Mouse (Mus musculus) midbrain, embryonic 14.5 days (tissue): ENCODE results near the gene Bcor. TPM values are rescaled to one million over a fixed set of nuclear protein-coding genes. Genes with fewer than 3 reads are reported as not detected.

Source experiments
- ATAC-seq: fragments of 200-750 bp; cut with Nextera tagmentation; 2 replicates; pipeline ENCODE4 v1.8.0; 2017; ENCODE audit warnings: moderate number of reproducible peaks, moderate library complexity; ENCODE audit not compliant: low FRiP score, low TSS enrichment
- DNase-seq: peaks from one replicate; pipeline ENCODE4 v3.0.0-alpha.2; 2015
- H3K27ac ChIP-seq: fragments of 300-500 bp; sonication (generic); replicated peaks from 2 replicates; pipeline ENCODE4 v1.5.1; 2014; ENCODE audit warnings: mild to moderate bottlenecking, low read depth, low read length, moderate library complexity
- H3K27me3 ChIP-seq: fragments of 300-500 bp; sonication (generic); 2 replicates; pipeline ENCODE4 v1.6.1; 2014; ENCODE audit warnings: low read length, control low read depth, mixed read lengths; ENCODE audit not compliant: control insufficient read depth, insufficient read depth
- H3K36me3 ChIP-seq: fragments of 300-500 bp; sonication (generic); 2 replicates; pipeline ENCODE4 v1.6.1; 2014; ENCODE audit warnings: low read length, control low read depth; ENCODE audit not compliant: control insufficient read depth, insufficient read depth
- H3K4me1 ChIP-seq: fragments of 300-500 bp; sonication (generic); 2 replicates; pipeline ENCODE4 v1.6.1; 2014; ENCODE audit warnings: mild to moderate bottlenecking, antibody characterized with exemption, low read length, control low read depth; ENCODE audit not compliant: control insufficient read depth, insufficient read depth
- H3K4me2 ChIP-seq: fragments of 300-500 bp; sonication (generic); 2 replicates; pipeline ENCODE4 v1.6.1; 2014; ENCODE audit warnings: mild to moderate bottlenecking, low read length, moderate library complexity
- H3K4me3 ChIP-seq: fragments of 300-500 bp; sonication (generic); replicated peaks from 2 replicates; pipeline ENCODE4 v1.5.1; 2014; ENCODE audit warnings: low read depth, low read length
- H3K9ac ChIP-seq: fragments of 300-500 bp; sonication (generic); replicated peaks from 2 replicates; pipeline ENCODE4 v1.6.1; 2014; ENCODE audit warnings: mild to moderate bottlenecking, low read length, moderate library complexity
- H3K9me3 ChIP-seq: fragments of 300-500 bp; sonication (generic); 2 replicates; pipeline ENCODE4 v1.6.1; 2016; ENCODE audit warnings: low read length, control low read depth, mixed read lengths; ENCODE audit not compliant: control insufficient read depth
- WGBS: fragments of 180-500 bp; shearing (Covaris S2); extraction: QIAGEN DNeasy Blood & Tissue Kit; methylation state at CpG from one replicate; pipeline ENCODE4 v1.1.7; 2014; 5-methylcytosine and 5-hydroxymethylcytosine counted together
- polyA plus RNA-seq: library from polyadenylated mRNA; unstranded; fragments of >200 nt; fragmentation: Nextera tagmentation; extraction: Ambion mirVana; gene quantifications from 2 replicates; pipeline ENCODE4 v1.2.1, GENCODE M21; 2014

Bcor gene
- polyA plus RNA-seq, 1 experiment from 2014 or later, result 26.6 TPM

DNA sequence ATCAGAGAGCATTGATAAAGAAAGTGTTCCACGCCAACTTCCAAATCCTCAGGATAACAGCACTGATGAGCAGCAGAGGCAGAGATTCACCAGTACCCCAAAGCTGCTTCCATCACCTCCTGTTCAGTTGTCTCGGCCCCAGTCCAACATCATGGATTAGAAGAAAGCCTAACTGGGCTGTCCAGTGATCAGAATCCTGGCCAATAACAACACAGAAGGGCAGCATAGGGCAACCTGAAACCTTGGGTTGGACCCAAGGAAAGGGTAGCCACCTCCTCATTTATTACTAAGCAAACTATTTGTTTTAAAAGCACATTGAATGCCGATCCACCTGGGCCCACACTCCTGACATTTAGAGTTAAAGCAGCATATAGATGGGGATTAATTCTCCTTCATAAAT lies 99.3 kb downstream of the Bcor start:
- DNase-seq, result no peak
- Histone ChIP-seq H3K27me3 (no peaks in the 10 kb centered on the region; the same call in 1 of the 2 replicates), H3K4me2 (no peak overlapping the region), H3K4me1 (peaks cover 32% of the 10 kb centered on the region), H3K4me3 (no peak overlapping the region), H3K9ac (no peak overlapping the region), H3K27ac (no peak overlapping the region), H3K9me3 (no peaks in the 10 kb centered on the region), H3K36me3 (peaks cover 24% of the 10 kb centered on the region)
- ATAC-seq, result no peak
- 69% methylated on average over 3 of the region's 3 CpGs for WGBS

DNA sequence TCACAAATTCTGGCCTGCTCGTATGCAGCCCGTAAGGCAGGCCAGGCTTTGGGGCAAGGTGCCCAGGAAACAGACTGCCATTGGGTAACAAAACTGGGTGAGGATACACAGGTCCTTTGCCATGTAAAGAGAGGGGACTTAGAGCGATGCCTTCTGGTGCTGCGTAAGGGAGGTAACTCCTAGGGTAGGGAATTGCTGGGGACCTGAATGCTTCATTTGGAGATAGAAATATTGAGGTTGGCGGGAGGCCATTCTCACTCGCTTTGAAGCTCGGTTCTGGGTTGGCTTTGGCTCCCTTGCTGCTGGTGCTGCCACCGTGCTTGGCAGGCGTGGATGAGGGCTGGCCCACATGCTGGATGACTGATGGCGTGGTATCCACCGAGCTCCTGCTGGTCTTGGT lies 102.9 kb downstream of the Bcor start:
- Histone ChIP-seq H3K4me2 (no peak overlapping the region), H3K4me1 (peaks cover 13% of the 10 kb centered on the region), H3K9ac (no peak overlapping the region), H3K36me3 (peaks cover 32% of the 10 kb centered on the region), H3K27me3 (no peaks in the 10 kb centered on the region), H3K4me3 (no peak overlapping the region), H3K9me3 (no peaks in the 10 kb centered on the region), H3K27ac (no peak overlapping the region)
- ATAC-seq, result no peak
- 94% methylated on average over 11 of the region's 11 CpGs for WGBS
- no peak for DNase-seq

DNA sequence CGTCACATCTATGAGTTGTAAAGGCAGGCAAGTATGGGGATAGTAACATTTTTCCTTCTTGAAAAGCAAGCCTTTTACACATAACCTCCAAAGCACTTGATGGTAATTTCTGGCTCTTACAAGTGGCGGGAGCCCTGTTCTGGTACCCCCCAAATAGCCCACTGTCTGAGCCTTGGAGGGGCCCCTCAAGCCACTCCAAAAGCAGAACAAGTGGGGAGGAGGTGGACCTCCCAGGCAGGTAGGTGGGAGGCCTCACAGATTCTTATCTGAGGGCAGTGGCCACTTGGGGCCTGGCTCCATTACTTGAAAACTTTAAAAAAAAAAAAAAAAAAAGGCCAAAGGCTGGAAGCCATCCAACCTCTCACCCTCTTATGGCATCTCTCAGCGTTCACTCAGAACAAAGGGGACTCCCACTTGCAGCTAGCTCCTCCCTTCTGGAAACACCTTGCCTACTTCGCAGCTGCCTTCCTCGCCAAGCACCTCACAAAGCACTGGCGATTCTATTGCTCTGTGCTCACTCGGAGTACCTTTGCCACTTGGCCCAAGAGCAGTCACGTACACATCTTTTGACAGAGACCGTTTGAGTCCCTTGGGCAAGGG lies 106.7 kb downstream of the Bcor start:
- peaks cover 31% of the 10 kb centered on the region for H3K36me3 ChIP-seq
- H3K27me3 ChIP-seq, result no peaks in the 10 kb centered on the region
- no peak overlapping the region for H3K27ac ChIP-seq
- no peak for ATAC-seq
- H3K4me2 ChIP-seq, result no peak overlapping the region
- no peaks in the 10 kb centered on the region for H3K4me1 ChIP-seq
- H3K9me3 ChIP-seq, result no peaks in the 10 kb centered on the region
- DNase-seq, result no peak
- H3K9ac ChIP-seq, result no peak overlapping the region
- WGBS, result 72% methylated on average over 9 of the region's 9 CpGs
- no peak overlapping the region for H3K4me3 ChIP-seq

DNA sequence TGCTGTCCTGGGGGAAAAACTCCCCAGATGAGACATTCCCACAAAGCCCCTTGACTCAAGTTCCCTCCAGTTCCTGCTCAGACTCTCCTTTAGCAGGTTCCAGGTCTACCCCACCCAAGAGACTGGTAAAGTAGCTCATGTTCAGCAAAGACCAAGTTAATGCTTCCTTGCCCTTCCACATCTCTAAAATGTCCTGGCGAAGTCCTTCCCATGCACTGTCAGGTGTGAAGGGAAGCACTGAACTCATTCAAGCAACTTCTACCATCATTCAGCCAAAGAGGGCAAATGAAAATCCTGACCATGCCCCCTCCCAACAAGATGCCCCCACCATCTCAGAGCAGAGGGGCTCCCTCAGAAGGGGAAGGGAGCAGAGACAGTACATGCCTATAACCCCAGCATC lies 107.5 kb downstream of the Bcor start:
- no peak for DNase-seq
- no peaks in the 10 kb centered on the region for H3K9me3 ChIP-seq
- H3K9ac ChIP-seq, result no peak overlapping the region
- no peak for ATAC-seq
- 91% methylated on average over 1 of the region's 1 CpGs for WGBS
- H3K4me1 ChIP-seq, result no peaks in the 10 kb centered on the region
- H3K36me3 ChIP-seq, result peaks cover 28% of the 10 kb centered on the region
- no peak overlapping the region for H3K27ac ChIP-seq
- no peak overlapping the region for H3K4me2 ChIP-seq
- H3K27me3 ChIP-seq, result no peaks in the 10 kb centered on the region
- no peak overlapping the region for H3K4me3 ChIP-seq

DNA sequence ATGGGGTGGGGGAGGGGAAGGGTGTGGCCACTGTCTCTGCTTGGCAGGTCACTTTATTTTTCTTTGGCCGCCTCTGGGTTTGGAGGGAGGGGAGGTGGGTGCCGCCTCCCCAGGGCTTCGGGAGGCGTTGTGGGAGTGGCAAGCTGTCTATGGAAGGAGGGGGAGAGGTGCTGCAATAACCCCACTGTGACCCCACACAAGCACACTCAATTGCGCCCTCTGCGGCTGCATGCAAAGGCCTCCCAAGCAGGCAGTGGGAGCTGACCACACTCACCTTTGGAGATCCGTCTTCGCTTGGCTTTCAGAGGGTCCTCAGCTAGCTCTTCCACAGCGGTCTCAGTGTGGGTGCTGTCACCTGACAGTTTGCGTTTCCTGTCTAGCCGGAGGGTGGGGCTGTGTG lies 111.4 kb downstream of the Bcor start:
- H3K4me2 ChIP-seq, result no peak overlapping the region
- no peaks in the 10 kb centered on the region for H3K4me1 ChIP-seq
- H3K9ac ChIP-seq, result no peak overlapping the region
- peaks cover 18% of the 10 kb centered on the region for H3K36me3 ChIP-seq
- no peaks in the 10 kb centered on the region for H3K9me3 ChIP-seq
- no peak for ATAC-seq
- no peak overlapping the region for H3K4me3 ChIP-seq
- WGBS, result 67% methylated on average over 11 of the region's 11 CpGs
- no peak for DNase-seq
- H3K27ac ChIP-seq, result no peak overlapping the region
- no peaks in the 10 kb centered on the region for H3K27me3 ChIP-seq

DNA sequence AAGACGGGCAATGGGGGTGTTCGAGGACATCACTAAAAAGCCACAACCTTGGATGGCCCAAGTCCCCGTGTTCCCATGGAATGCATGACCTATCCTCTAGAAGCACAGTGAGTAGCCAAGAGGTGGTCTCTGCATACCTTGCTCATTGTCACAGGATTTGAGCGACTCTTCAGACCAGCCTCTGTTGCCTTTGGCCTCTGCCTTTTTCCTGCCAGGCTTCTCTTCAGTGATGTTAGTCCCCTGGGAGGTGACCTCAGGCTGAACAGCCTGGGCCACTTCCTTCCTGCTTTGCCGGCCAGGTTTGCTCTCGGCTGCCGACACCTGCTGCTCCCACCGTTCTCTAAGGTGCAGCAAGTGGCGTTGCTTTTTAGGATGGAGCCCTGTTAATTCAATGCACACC lies 112.0 kb downstream of the Bcor start:
- H3K9ac ChIP-seq, result no peak overlapping the region
- no peaks in the 10 kb centered on the region for H3K4me1 ChIP-seq
- H3K27me3 ChIP-seq, result no peaks in the 10 kb centered on the region
- DNase-seq (no peak), ATAC-seq (no peak)
- H3K4me3 ChIP-seq, result no peak overlapping the region
- peak overlapping the region; percentile 3; the same call in 1 of the 2 replicates for H3K27ac ChIP-seq
- H3K9me3 ChIP-seq, result no peaks in the 10 kb centered on the region
- H3K36me3 ChIP-seq, result peaks cover 18% of the 10 kb centered on the region
- H3K4me2 ChIP-seq, result no peak overlapping the region
- 38% methylated on average over 9 of the region's 9 CpGs for WGBS

DNA sequence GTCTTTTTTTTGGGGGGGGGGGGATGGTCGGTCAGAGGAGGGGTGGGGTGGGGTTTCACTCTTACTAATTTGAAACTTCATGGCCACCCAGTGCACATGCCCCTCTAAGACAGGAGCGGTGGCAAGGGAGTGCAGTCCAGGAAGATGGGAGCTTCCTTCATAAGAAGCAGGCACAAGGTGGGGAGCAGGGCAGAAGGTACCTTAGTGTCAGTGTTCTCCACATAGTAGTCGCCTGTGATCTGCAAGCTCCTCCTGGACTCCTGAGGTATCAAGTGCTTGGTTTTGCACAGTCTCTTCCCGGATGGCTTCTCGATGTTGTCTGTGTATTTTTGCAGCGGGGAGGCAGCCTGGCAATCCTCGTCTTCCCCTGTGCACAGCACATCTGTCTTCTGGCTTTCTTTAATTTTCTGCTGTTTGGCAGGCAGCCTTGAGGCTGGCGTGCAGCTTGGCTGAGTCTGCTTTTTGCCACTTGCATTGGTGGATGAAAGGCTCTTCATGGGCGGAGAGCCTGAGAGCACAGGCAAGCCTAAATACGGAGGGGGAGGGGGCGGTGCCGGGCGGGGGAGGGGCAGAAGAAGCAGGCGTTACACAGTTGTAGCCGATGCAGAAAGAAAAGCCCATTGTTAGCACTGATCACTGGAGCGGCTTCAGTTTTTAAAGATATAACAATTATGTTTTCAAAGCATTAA lies 112.8 kb downstream of the Bcor start:
- DNase-seq (peak; percentile 64), ATAC-seq (peak; percentile 60; the same call in 1 of the 2 replicates)
- Histone ChIP-seq H3K4me1 (no peaks in the 10 kb centered on the region), H3K27me3 (no peaks in the 10 kb centered on the region), H3K4me3 (no peak overlapping the region), H3K27ac (peak overlapping the region; percentile 3), H3K9ac (no peak overlapping the region), H3K4me2 (no peak overlapping the region), H3K36me3 (peaks cover 18% of the 10 kb centered on the region), H3K9me3 (no peaks in the 10 kb centered on the region)
- 19% methylated on average over 16 of the region's 16 CpGs for WGBS

DNA sequence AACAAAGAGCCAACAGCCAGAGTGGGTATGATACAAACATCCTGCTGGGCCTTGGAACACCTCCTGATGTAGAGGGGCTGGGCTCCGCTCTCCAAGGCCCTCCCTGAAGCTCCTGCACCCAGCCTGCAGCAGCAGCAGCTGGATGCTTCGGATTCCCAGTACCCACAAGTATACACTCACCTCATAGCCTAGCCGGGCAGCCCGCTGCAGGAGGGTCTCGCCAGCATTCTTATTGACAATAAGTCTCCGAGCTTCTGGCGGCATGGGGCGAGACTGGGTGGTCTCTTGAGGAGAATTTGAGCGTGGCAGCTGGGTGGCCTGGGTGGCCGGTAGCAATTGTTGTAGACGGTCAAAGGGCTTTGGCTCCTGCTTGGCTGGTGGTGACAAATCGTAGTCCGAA lies 113.5 kb downstream of the Bcor start:
- H3K9ac ChIP-seq, result no peak overlapping the region
- ATAC-seq, result no peak
- no peak overlapping the region for H3K27ac ChIP-seq
- no peak overlapping the region for H3K4me2 ChIP-seq
- H3K27me3 ChIP-seq, result no peaks in the 10 kb centered on the region
- 41% methylated on average over 13 of the region's 13 CpGs for WGBS
- H3K36me3 ChIP-seq, result peaks cover 23% of the 10 kb centered on the region
- no peaks in the 10 kb centered on the region for H3K4me1 ChIP-seq
- no peak overlapping the region for H3K4me3 ChIP-seq
- no peaks in the 10 kb centered on the region for H3K9me3 ChIP-seq
- no peak for DNase-seq

DNA sequence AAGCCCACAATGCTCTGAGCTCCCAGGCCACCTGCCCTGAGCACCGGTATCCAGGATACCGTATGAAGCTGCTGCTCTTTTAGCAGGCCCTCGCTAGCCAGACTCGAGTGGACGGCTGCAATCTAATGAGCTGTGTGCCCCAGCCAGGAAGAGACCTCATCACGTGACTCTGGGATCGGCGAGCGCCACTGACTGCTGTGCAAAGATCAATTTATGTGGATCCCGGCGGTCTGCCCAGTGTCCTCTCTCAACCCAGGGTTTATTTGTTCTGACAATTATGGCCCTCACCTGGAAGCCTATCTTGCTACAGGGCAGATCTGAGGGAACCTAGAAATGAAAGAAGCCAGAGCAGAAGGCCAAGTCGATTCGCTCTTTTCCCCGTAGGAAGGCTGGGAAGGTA lies 116.8 kb downstream of the Bcor start:
- Histone ChIP-seq H3K4me3 (no peak overlapping the region), H3K4me1 (no peaks in the 10 kb centered on the region), H3K27me3 (no peaks in the 10 kb centered on the region), H3K36me3 (peaks cover 48% of the 10 kb centered on the region), H3K4me2 (no peak overlapping the region), H3K9ac (no peak overlapping the region), H3K27ac (no peak overlapping the region), H3K9me3 (no peaks in the 10 kb centered on the region)
- ATAC-seq (no peak), DNase-seq (no peak)
- 74% methylated on average over 14 of the region's 14 CpGs for WGBS
